Mouse (Mus musculus) embryonic facial prominence, embryonic 13.5 days (tissue): ENCODE measurements around the gene Tex14. TPM values are rescaled to one million over a fixed set of nuclear protein-coding genes. Genes with fewer than 3 reads are reported as not detected.
A peak's percentile ranks its signal among the peaks of the same experiment; 100 is the strongest.
"Not testable (repeated sequence)": the region's sequence is repeated elsewhere in the genome, so short reads cannot be mapped to it uniquely, and the experiment has no call there.

Source experiments
- ATAC-seq: fragments of 200-750 bp; cut with Nextera tagmentation; 2 replicates; pipeline ENCODE4 v1.8.0; 2017; ENCODE audit warnings: low read depth; ENCODE audit not compliant: insufficient number of reproducible peaks, insufficient read depth, low FRiP score, low TSS enrichment
- H3K27ac ChIP-seq: fragments of 300-500 bp; sonication (generic); 2 replicates; pipeline ENCODE4 v1.5.1; 2015; ENCODE audit warnings: moderate library complexity, mild to moderate bottlenecking, inconsistent platforms
- H3K27me3 ChIP-seq: fragments of 300-500 bp; sonication (generic); 2 replicates; pipeline ENCODE4 v1.6.1; 2015; ENCODE audit warnings: mild to moderate bottlenecking, inconsistent platforms
- H3K36me3 ChIP-seq: fragments of 300-500 bp; sonication (generic); 2 replicates; pipeline ENCODE4 v1.6.1; 2015; ENCODE audit warnings: mild to moderate bottlenecking, inconsistent platforms
- H3K4me1 ChIP-seq: fragments of 300-500 bp; sonication (generic); 2 replicates; pipeline ENCODE4 v1.6.1; 2015; ENCODE audit warnings: inconsistent platforms
- H3K4me2 ChIP-seq: fragments of 300-500 bp; sonication (generic); 2 replicates; pipeline ENCODE4 v1.6.1; 2015; ENCODE audit warnings: moderate library complexity, mild to moderate bottlenecking, inconsistent platforms
- H3K4me3 ChIP-seq: fragments of 300-500 bp; sonication (generic); 2 replicates; pipeline ENCODE4 v1.5.1; 2015; ENCODE audit warnings: mild to moderate bottlenecking, inconsistent platforms
- H3K9ac ChIP-seq: fragments of 300-500 bp; sonication (generic); 2 replicates; pipeline ENCODE4 v1.6.1; 2015; ENCODE audit warnings: mild to moderate bottlenecking, inconsistent platforms
- H3K9me3 ChIP-seq: fragments of 300-500 bp; sonication (generic); 2 replicates; pipeline ENCODE4 v1.6.1; 2016; ENCODE audit warnings: inconsistent platforms
- WGBS: fragments of 180-500 bp; shearing (Covaris S2); methylation state at CpG from one replicate; pipeline ENCODE4 v1.1.7; 2015; ENCODE audit warnings: mixed read lengths; 5-methylcytosine and 5-hydroxymethylcytosine counted together
- polyA plus RNA-seq: library from polyadenylated mRNA; unstranded; fragments of >200 nt; fragmentation: Nextera tagmentation; extraction: Ambion mirVana; gene quantifications from 2 replicates; pipeline ENCODE4 v1.2.1, GENCODE M21; 2015

The Tex14 gene
- polyA plus RNA-seq, 1 experiment from 2014 or later, result 0.04 TPM

- not testable (repeated sequence) for H3K36me3 ChIP-seq, ATAC-seq, H3K27ac ChIP-seq, H3K4me3 ChIP-seq, H3K4me1 ChIP-seq, H3K27me3 ChIP-seq, H3K9me3 ChIP-seq, H3K4me2 ChIP-seq
- 0 out of 2 replicates have a peak overlapping the region, but pooled peaks have one; percentile 17 for H3K9ac ChIP-seq
- 72% methylated on average over 8 of the region's 8 CpGs for WGBS
These were observed 47.9 kb downstream of the Tex14 start for GRCm38 (mm10) chr11:87452779-87453178.

GRCm38 (mm10) chr11:87453216-87454034 lies 48.6 kb downstream of the Tex14 start:
- WGBS, result 9% methylated on average over 13 of the region's 13 CpGs
- H3K4me1 ChIP-seq, result peaks cover 8% of the 10 kb centered on the region
- peak overlapping the region; percentile 30 for H3K4me2 ChIP-seq
- peak overlapping the region; percentile 28; the same call in 1 of the 2 replicates for H3K27ac ChIP-seq
- H3K9me3 ChIP-seq, result no peaks in the 10 kb centered on the region
- H3K4me3 ChIP-seq, result no peak overlapping the region
- ATAC-seq, result no peak
- no peaks in the 10 kb centered on the region for H3K27me3 ChIP-seq
- peak overlapping the region; percentile 17; the same call in 1 of the 2 replicates for H3K9ac ChIP-seq
- no peaks in the 10 kb centered on the region for H3K36me3 ChIP-seq

DNA sequence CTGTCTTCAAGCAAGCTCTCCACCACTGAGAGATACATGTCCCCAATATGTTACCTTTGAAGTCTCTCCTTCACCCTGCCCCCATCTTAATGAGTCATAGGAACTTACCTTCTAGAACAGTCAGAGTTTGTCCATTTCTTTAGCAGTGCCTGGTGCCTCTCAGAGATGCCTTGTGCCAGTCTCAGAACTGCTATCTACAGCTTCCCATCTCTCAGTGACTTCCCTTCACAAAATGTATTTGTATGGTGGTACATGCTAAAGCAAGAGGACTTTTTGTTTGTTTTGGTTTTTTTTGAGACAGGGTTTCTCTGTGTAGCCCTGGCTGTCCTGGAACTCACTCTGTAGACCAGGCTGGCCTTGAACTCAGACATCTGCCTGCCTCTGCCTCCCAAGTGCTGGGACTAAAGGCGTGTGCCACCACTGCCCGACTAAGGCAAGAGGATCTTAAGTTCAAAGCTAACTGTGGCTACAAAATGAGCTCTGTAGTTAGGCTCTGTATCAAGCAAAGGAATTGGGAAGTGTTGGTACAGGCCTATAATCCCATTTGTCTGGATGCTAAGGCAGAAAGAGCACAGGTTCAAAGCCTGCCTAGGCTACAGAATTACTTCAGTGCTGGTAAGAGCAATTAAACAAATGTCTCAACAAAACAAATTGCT lies 49.3 kb downstream of the Tex14 start:
- H3K4me2 ChIP-seq, result no peak overlapping the region
- no peaks in the 10 kb centered on the region for H3K36me3 ChIP-seq
- no peak overlapping the region; the same call in 1 of the 2 replicates for H3K9ac ChIP-seq
- peaks cover 8% of the 10 kb centered on the region for H3K4me1 ChIP-seq
- H3K27me3 ChIP-seq, result no peaks in the 10 kb centered on the region
- WGBS, result 86% methylated on average over 2 of the region's 2 CpGs
- H3K9me3 ChIP-seq, result no peaks in the 10 kb centered on the region
- H3K27ac ChIP-seq, result no peak overlapping the region
- no peak overlapping the region for H3K4me3 ChIP-seq
- no peak for ATAC-seq

GRCm38 (mm10) chr11:87455573-87455972 lies 50.7 kb downstream of the Tex14 start:
- H3K4me3 ChIP-seq, result no peak overlapping the region
- H3K4me1 ChIP-seq, result peaks cover 8% of the 10 kb centered on the region
- no peak overlapping the region for H3K27ac ChIP-seq
- H3K36me3 ChIP-seq, result no peaks in the 10 kb centered on the region
- whole genome bisulfite sequencing, result 84% methylated on average over 5 of the region's 5 CpGs
- H3K9me3 ChIP-seq, result no peaks in the 10 kb centered on the region
- no peaks in the 10 kb centered on the region for H3K27me3 ChIP-seq
- no peak overlapping the region for H3K9ac ChIP-seq
- H3K4me2 ChIP-seq, result no peak overlapping the region
- ATAC-seq, result no peak

DNA sequence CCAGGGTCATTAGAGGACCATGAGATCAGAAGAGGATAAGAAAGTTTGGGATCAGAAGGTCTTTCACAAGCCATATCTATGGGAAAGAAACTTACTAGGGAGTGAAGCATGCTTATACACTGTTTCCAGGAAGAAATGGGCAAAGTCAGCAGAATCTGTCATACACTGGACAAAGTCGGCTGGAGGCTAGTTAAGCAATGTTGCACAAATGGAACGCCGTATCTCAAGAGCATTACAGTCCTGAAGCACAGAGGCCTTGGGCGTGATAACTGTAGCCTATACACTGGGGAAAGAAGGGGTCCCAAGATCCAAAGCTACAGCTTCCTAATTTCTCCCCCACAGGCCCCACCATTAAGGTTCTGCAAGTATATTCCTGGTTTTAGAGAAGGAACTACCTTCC lies 51.1 kb downstream of the Tex14 start:
- H3K27me3 ChIP-seq, result no peaks in the 10 kb centered on the region
- H3K4me1 ChIP-seq, result peaks cover 8% of the 10 kb centered on the region
- H3K9me3 ChIP-seq, result no peaks in the 10 kb centered on the region
- H3K27ac ChIP-seq, result no peak overlapping the region
- H3K9ac ChIP-seq, result no peak overlapping the region
- no peaks in the 10 kb centered on the region for H3K36me3 ChIP-seq
- H3K4me3 ChIP-seq, result no peak overlapping the region
- ATAC-seq, result no peak
- WGBS, result 89% methylated on average over 4 of the region's 4 CpGs
- H3K4me2 ChIP-seq, result no peak overlapping the region

- H3K27me3 ChIP-seq, result no peaks in the 10 kb centered on the region
- H3K36me3 ChIP-seq, result no peaks in the 10 kb centered on the region
- H3K9me3 ChIP-seq, result no peaks in the 10 kb centered on the region
- H3K4me3 ChIP-seq, result no peak overlapping the region
- no peak overlapping the region for H3K27ac ChIP-seq
- 84% methylated on average over 6 of the region's 6 CpGs for WGBS
- H3K9ac ChIP-seq, result no peak overlapping the region
- no peak overlapping the region for H3K4me2 ChIP-seq
- H3K4me1 ChIP-seq, result 0 out of 2 replicates have a peak, but pooled peaks cover 4% of the 10 kb centered on the region
- ATAC-seq, result no peak
These were observed 55.7 kb downstream of the Tex14 start for GRCm38 (mm10) chr11:87460566-87460965.

DNA sequence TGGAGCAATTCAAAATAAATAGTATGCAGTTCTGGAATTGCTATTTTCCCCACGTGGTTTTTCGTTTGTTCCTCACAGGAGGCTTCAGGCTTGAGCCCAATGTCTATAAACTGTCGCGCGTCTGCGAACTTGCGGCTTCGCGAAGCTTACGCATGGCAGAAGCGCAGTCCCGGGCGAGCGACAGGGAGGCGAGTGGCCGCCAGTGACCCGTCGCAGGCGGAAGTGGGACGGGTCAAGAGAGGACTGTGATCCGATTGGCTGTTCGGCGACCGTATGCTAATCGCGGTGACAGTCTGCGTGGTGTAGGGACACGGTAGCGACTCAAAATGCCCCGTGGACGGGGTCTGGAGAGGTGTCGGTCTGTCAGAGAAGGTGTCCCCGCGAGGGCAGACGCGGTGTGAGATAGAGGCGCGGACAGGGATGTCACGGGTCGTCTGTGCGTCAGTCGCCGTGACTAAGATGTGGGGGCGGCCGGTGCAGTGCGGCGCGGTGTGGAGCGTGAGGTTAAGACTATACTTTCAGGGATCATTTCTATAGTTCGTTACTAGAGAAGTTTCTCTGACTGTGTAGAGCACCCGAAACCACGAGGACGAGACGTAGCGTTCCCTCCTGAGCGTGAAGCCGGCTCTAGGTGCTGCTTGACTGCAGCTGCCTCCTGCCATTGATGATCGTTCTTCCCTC lies 57.1 kb downstream of the Tex14 start:
- Histone ChIP-seq H3K4me2 (peak overlapping the region; percentile 58), H3K9ac (0 out of 2 replicates have a peak overlapping the region, but pooled peaks have one; percentile 46), H3K27ac (peak overlapping the region; percentile 33; the same call in 1 of the 2 replicates), H3K4me3 (peak overlapping the region; percentile 41)
- H3K27me3 ChIP-seq, H3K9me3 ChIP-seq, H3K36me3 ChIP-seq, H3K4me1 ChIP-seq: not testable (repeated sequence)
- ATAC-seq, result peak; percentile 96
- WGBS, result under 1% methylated on average over 26 of the region's 58 CpGs

DNA sequence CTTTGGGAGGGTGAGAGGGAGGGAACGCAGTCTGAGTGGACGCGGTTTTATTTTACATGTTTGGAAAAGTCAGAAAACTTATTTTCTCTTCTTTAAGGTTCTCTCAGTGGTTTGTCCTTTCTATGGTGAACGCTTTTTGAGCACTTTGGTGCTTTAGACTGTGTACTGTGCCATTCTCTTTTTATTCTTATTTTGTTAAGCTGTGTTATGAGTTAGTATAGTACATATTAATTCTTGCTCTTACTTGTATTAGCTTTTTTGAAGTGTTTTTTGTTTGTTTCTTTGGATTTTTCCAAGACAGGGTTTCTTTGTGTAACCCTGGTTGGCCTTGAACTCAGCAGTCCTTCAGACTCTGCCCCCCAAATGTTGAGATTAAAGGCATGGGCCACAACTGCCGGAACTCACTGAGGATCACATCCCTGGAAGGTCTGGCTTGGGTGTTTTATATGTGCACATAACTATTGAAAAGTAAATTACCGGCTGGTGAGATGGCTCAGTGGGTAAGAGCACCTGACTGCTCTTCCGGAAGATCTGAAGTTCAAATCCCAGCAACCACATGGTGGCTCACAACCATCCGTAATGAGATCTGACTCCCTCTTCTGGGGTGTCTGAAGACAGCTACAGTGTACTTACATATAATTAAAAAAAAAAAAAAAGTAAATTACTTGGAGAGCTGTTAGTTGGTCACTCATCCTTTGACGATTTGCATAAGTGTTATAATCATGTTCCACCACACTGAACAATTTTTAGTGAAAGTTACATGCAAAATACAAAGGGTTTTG lies 57.8 kb downstream of the Tex14 start:
- H3K4me1 ChIP-seq, result 0 out of 2 replicates have a peak, but pooled peaks cover 5% of the 10 kb centered on the region
- no peak overlapping the region for H3K4me3 ChIP-seq
- ATAC-seq, result peak; percentile 84
- H3K27ac ChIP-seq, result peak overlapping the region; percentile 83
- WGBS, result 5% methylated on average over 9 of the region's 9 CpGs
- H3K9me3 ChIP-seq, result no peaks in the 10 kb centered on the region
- H3K4me2 ChIP-seq, result 0 out of 2 replicates have a peak overlapping the region, but pooled peaks have one; percentile 0
- no peaks in the 10 kb centered on the region for H3K36me3 ChIP-seq
- H3K27me3 ChIP-seq, result no peaks in the 10 kb centered on the region
- H3K9ac ChIP-seq, result no peak overlapping the region

DNA sequence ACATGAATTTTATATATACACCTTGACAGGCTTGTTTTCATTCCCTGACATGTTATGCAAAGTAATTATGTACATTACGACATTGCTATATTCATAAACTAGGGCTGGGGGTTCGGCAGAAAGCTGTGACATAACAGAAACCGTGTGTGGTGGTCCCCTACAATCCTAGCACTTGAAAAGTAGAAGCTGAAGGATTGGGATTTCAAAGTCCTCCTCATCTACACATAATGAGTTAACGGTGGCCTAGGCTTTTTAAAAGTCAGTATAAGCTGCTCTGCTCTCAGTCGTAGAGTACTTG lies 58.3 kb downstream of the Tex14 start:
- Histone ChIP-seq H3K4me2 (no peak overlapping the region), H3K27ac (peak overlapping the region; percentile 83; the same call in 1 of the 2 replicates), H3K27me3 (no peaks in the 10 kb centered on the region), H3K9me3 (no peaks in the 10 kb centered on the region), H3K9ac (no peak overlapping the region), H3K4me3 (no peak overlapping the region), H3K4me1 (0 out of 2 replicates have a peak, but pooled peaks cover 7% of the 10 kb centered on the region), H3K36me3 (no peaks in the 10 kb centered on the region)
- WGBS, result 38% methylated on average over 5 of the region's 5 CpGs
- no peak for ATAC-seq

DNA sequence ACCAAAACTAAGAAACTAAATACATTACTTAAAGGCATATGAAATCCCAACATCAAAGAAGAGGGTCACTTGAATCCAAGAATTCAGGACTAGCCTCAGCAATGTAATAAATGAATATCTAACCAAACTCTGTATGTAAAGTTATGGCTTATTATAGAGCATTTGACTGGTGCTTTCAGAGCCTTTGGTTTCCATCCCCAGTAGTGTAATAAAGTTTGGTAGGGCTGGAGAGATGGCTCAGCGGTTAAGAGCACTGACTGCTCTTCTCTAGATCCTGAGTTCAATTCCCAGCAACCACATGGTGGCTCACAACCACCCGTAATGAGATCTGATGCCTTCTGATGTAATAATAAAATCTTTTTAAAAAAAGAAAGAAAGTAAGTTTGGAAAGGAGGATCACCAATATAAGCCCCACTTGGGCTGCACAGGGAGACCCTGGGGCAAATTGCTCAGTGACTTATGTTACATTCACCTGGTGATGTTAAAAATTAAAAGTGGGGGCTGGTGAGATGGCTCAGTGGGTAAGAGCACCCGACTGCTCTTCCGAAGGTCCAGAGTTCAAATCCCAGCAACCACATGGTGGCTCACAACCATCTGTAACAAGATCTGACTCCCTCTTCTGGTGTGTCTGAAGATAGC lies 59.0 kb downstream of the Tex14 start:
- H3K4me2 ChIP-seq, H3K4me1 ChIP-seq, H3K9ac ChIP-seq, H3K9me3 ChIP-seq, H3K27me3 ChIP-seq, ATAC-seq, H3K36me3 ChIP-seq, H3K27ac ChIP-seq, H3K4me3 ChIP-seq: not testable (repeated sequence)
- WGBS, result 78% methylated on average over 4 of the region's 4 CpGs
